Mouse (Mus musculus): Measurements from ENCODE around the gene Srp72. TPM values are rescaled to one million over a fixed set of nuclear protein-coding genes. Genes with fewer than 3 reads are reported as not detected.

Srp72 gene
- total RNA-seq (2021), result 10 to 100 TPM; 51.1 to 60.5 TPM
- long read RNA-seq, experiment 1, partial matches to known transcripts, result 0 of 12 reads
- long read RNA-seq, experiment 1, other reads (novel, unspliced or antisense), result 8 of 12 reads
- long read RNA-seq, experiment 2, transcript Srp72-201 (19 exons, 3,625 nt), result major isoform, 5 of 18 reads
- long read RNA-seq, experiment 2, partial matches to known transcripts, result 2 of 18 reads
- long read RNA-seq, experiment 2, other reads (novel, unspliced or antisense), result 10 of 18 reads

GRCm38 (mm10) chr5:76974554-76975285 lies at the start of gene Srp72:
TSS of gene Srp72 (plus strand) at chr5:76974683.
- DNase-seq, result peak; percentile 78 to 81
- intact Hi-C loops (cut with DNase I), result loop anchor here (10.0 kb wide), 1 partner anchor 380 kb away; no protein-coding TSS in a partner anchor

GRCm38 (mm10) chr5:76928124-76928832 lies 46.2 kb upstream of the Srp72 start:
- intact Hi-C loops (cut with DNase I), result no loop called here

GRCm38 (mm10) chr5:76929180-76929877 lies 45.2 kb upstream of the Srp72 start:
- intact Hi-C loops (cut with DNase I), result no loop called here
- DNase-seq, result no peak

More at GRCm38 (mm10) chr5:76928124-76928832, 46.2 kb upstream of the Srp72 start:
- DNase-seq, result no peak

- intact Hi-C loops (cut with DNase I), result no loop called here
- no peak for DNase-seq
Measured at GRCm38 (mm10) chr5:76939717-76940116, 34.8 kb upstream of the Srp72 start.

GRCm38 (mm10) chr5:76941975-76942374 lies 32.5 kb upstream of the Srp72 start:
- DNase-seq, result no peak
- intact Hi-C loops (cut with DNase I), result no loop called here

GRCm38 (mm10) chr5:76942505-76942904 lies 32.0 kb upstream of the Srp72 start:
- DNase-seq, result no peak
- intact Hi-C loops (cut with DNase I), result no loop called here

- intact Hi-C loops (cut with DNase I), result no loop called here
- no peak for DNase-seq
Measured at GRCm38 (mm10) chr5:76944965-76945677, 29.4 kb upstream of the Srp72 start.

- intact Hi-C loops (cut with DNase I), result no loop called here
- DNase-seq, result no peak
Measured at GRCm38 (mm10) chr5:76945678-76946033, 28.8 kb upstream of the Srp72 start.

GRCm38 (mm10) chr5:76947142-76947541 lies 27.3 kb upstream of the Srp72 start:
- no peak for DNase-seq
- intact Hi-C loops (cut with DNase I), result no loop called here

- intact Hi-C loops (cut with DNase I), result no loop called here
- DNase-seq, result no peak
Measured at GRCm38 (mm10) chr5:76947758-76948157, 26.7 kb upstream of the Srp72 start.

- intact Hi-C loops (cut with DNase I), result loop anchor here (5.0 kb wide), 1 partner anchor 43 kb away; the partner anchor contains the start of gene Aasdh
- no peak for DNase-seq
Measured at GRCm38 (mm10) chr5:76950343-76951105, 24.0 kb upstream of the Srp72 start.

GRCm38 (mm10) chr5:76951106-76952027 lies 23.1 kb upstream of the Srp72 start, which contains the start of the genes Paics and Ppat:
TSS of gene Paics (plus strand) at chr5:76951307.
TSS of gene Ppat (minus strand) at chr5:76951578.
- peak; percentile 97 to 98 for DNase-seq
- intact Hi-C loops (cut with DNase I), result loop anchor here (5.0 kb wide), 1 partner anchor 44 kb away; the partner anchor contains the start of gene Aasdh

- intact Hi-C loops (cut with DNase I), result loop anchor here (5.0 kb wide), 1 partner anchor 45 kb away; the partner anchor contains the start of gene Aasdh
- DNase-seq, result no peak
Measured at GRCm38 (mm10) chr5:76952112-76953040, 22.1 kb upstream of the Srp72 start.

- no peak for DNase-seq
- intact Hi-C loops (cut with DNase I), result loop anchor here (5.0 kb wide), 1 partner anchor 46 kb away; the partner anchor contains the start of gene Aasdh
Measured at GRCm38 (mm10) chr5:76953794-76954193, 20.7 kb upstream of the Srp72 start.

GRCm38 (mm10) chr5:76954271-76954900 lies 20.1 kb upstream of the Srp72 start:
- intact Hi-C loops (cut with DNase I), result loop anchor here (5.0 kb wide), 1 partner anchor 47 kb away; the partner anchor contains the start of gene Aasdh

GRCm38 (mm10) chr5:76955474-76955873 lies 19.0 kb upstream of the Srp72 start:
- intact Hi-C loops (cut with DNase I), result no loop called here

More at GRCm38 (mm10) chr5:76954271-76954900, 20.1 kb upstream of the Srp72 start:
- no peak for DNase-seq

More at GRCm38 (mm10) chr5:76955474-76955873, 19.0 kb upstream of the Srp72 start:
- no peak for DNase-seq

Measured in gastrocnemius, postnatal 36 days (tissue).